Mouse (Mus musculus): ENCODE data around the gene Adam23.

- TF ChIP-seq CTCF (IDR thresholded peaks at IDR 0.05; ENCODE audit: insufficient read depth, low read length): no peak
- TF ChIP-seq POLR2A (IDR thresholded peaks at IDR 0.05; ENCODE audit: borderline replicate concordance, extremely low read depth, low read depth, low read length): no peak
These were observed 14.2 kb downstream of the Adam23 start for GRCm38 (mm10) chr1:63459926-63460325.
